Mouse (Mus musculus) heart, embryonic 16.5 days (tissue): ENCODE results near the gene Cdc42. TPM values are rescaled to one million over a fixed set of nuclear protein-coding genes. Genes with fewer than 3 reads are reported as not detected.

Source experiments
- ATAC-seq: fragments of 200-750 bp; cut with Nextera tagmentation; replicated peaks from 2 replicates; pipeline ENCODE4 v1.8.0; 2017; ENCODE audit warnings: moderate number of reproducible peaks; ENCODE audit not compliant: insufficient read depth, low FRiP score; ENCODE audit errors: extremely low read depth
- H3K27ac ChIP-seq: fragments of 300-500 bp; sonication (generic); 2 replicates; pipeline ENCODE4 v1.5.1; 2014; ENCODE audit warnings: mild to moderate bottlenecking, low read length, control low read depth, moderate library complexity
- H3K27me3 ChIP-seq: fragments of 300-500 bp; sonication (generic); 2 replicates; pipeline ENCODE4 v1.6.1; 2014; ENCODE audit warnings: low read length, mixed read lengths; ENCODE audit not compliant: control insufficient read depth, insufficient read depth
- H3K36me3 ChIP-seq: fragments of 300-500 bp; sonication (generic); 2 replicates; pipeline ENCODE4 v1.6.1; 2014; ENCODE audit not compliant: control insufficient read depth, insufficient read depth
- H3K4me1 ChIP-seq: fragments of 300-500 bp; sonication (generic); 2 replicates; pipeline ENCODE4 v1.6.1; 2014; ENCODE audit warnings: low read length, mixed read lengths; ENCODE audit not compliant: control insufficient read depth, insufficient read depth
- H3K4me2 ChIP-seq: fragments of 300-500 bp; sonication (generic); 2 replicates; pipeline ENCODE4 v1.6.1; 2014; ENCODE audit warnings: low read depth, mild to moderate bottlenecking, control low read depth, low read length
- H3K4me3 ChIP-seq: fragments of 300-500 bp; sonication (generic); 2 replicates; pipeline ENCODE4 v1.5.1; 2014; ENCODE audit warnings: mild to moderate bottlenecking, control low read depth, low read length
- H3K9ac ChIP-seq: fragments of 300-500 bp; sonication (generic); 2 replicates; pipeline ENCODE4 v1.6.1; 2014; ENCODE audit warnings: low read length, control low read depth
- H3K9me3 ChIP-seq: fragments of 300-500 bp; sonication (generic); replicated peaks from 2 replicates; pipeline ENCODE4 v1.6.1; 2016; ENCODE audit warnings: low read length; ENCODE audit not compliant: control insufficient read depth
- WGBS: fragments of 180-500 bp; shearing (Covaris S2); extraction: QIAGEN DNeasy Blood & Tissue Kit; methylation state at CpG from one replicate; pipeline ENCODE4 v1.1.7; 2014; 5-methylcytosine and 5-hydroxymethylcytosine counted together
- polyA plus RNA-seq: library from polyadenylated mRNA; unstranded; fragments of >200 nt; fragmentation: Nextera tagmentation; extraction: Ambion mirVana; gene quantifications from 2 replicates; pipeline ENCODE4 v1.2.1, GENCODE M21; 2015

The Cdc42 gene
- polyA plus RNA-seq, 1 experiment from 2014 or later, result 514 TPM

DNA sequence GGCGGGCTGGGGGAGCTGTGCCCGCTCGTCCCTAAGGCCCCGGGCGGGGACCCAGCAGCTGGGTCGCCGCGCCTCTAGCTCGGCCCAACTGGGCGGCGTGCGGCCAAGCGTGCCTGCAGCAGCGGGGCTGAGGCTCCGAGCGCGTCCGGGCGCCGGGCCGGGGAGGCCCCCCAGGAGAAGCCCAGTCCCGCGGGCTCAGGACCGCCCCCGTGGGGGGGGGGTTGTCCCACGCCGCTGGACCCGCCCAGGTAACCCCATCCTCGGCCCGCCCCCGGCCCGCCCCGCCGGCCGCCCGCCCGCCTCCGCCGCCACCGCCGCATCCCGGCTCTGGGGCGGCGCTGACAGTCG, 80.4 kb downstream of the Cdc42 start, which contains the start of gene Wnt4:
Gene Wnt4 (plus strand): TSS at position 324 of the 348 bp plus-strand sequence.
- Histone ChIP-seq H3K4me1 (peaks cover 14% of the 10 kb centered on the region), H3K4me2 (peak within 1 kb of the TSS; percentile 82), H3K27me3 (peaks cover 75% of the 10 kb centered on the region), H3K4me3 (peak within 1 kb of the TSS; percentile 61), H3K9me3 (no peaks in the 10 kb centered on the region), H3K27ac (no peak within 1 kb of the TSS), H3K9ac (peak within 1 kb of the TSS; percentile 62), H3K36me3 (no peaks in the 10 kb centered on the region)
- WGBS, result 0% methylated on average over 22 of the region's 45 CpGs
- ATAC-seq, result peak; percentile 63

DNA sequence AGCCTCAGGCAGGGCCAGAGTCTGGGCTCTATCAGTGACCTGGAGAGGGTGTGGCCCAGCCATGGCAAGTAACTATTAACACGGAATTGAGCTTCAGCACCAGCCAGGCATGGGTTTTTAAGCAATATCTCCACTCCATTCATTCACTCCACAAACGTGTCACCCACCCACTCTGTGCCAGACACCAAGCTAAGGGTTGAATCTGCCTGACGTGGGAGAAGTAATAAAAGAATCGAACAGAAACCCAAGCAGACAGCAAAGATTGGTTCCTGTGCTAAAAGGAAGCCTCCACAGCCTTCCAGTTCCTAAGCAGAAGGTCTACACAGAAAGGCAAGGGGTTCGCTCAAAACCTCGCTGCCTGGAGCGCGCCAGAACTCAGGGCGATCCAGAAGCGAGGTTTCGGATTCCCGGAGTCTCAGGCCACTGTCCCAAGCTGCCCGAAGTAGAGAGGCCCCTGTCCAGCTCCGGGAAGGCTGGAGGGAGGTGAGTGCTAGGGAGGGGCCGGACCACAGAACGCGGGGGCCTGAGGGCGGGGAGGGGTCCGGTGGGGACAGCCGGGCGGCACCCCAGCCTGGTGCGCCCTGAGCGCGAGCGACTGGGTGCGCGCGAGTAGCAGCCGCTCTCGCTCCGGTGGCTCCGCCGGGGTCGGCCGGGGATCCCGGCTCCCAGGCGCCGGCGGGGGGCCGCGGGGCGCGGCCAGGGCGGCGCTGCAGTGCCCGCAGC, 80.9 kb downstream of the Cdc42 start:
- no peak overlapping the region for H3K27ac ChIP-seq
- H3K36me3 ChIP-seq, result no peaks in the 10 kb centered on the region
- peaks cover 14% of the 10 kb centered on the region for H3K4me1 ChIP-seq
- H3K9ac ChIP-seq, result peak overlapping the region; percentile 62
- peak; percentile 23 for ATAC-seq
- H3K9me3 ChIP-seq, result no peaks in the 10 kb centered on the region
- H3K27me3 ChIP-seq, result peaks cover 70% of the 10 kb centered on the region
- H3K4me3 ChIP-seq, result peak overlapping the region; percentile 61
- WGBS, result 3% methylated on average over 38 of the region's 46 CpGs
- peak overlapping the region; percentile 82 for H3K4me2 ChIP-seq

GRCm38 (mm10) chr4:137274304-137274703, 83.2 kb downstream of the Cdc42 start:
- peaks cover 51% of the 10 kb centered on the region for H3K27me3 ChIP-seq

GRCm38 (mm10) chr4:137271856-137272255, 85.7 kb downstream of the Cdc42 start:
- H3K27me3 ChIP-seq, result peaks cover 29% of the 10 kb centered on the region
- no peak overlapping the region for H3K27ac ChIP-seq
- H3K36me3 ChIP-seq, result no peaks in the 10 kb centered on the region
- no peaks in the 10 kb centered on the region for H3K9me3 ChIP-seq
- H3K4me1 ChIP-seq, result peaks cover 10% of the 10 kb centered on the region
- H3K4me2 ChIP-seq, result no peak overlapping the region
- H3K4me3 ChIP-seq, result no peak overlapping the region
- no peak for ATAC-seq
- WGBS, result 63% methylated on average over 8 of the region's 8 CpGs
- H3K9ac ChIP-seq, result no peak overlapping the region

More at GRCm38 (mm10) chr4:137274304-137274703, 83.2 kb downstream of the Cdc42 start:
- WGBS, result 15% methylated on average over 6 of the region's 6 CpGs
- Histone ChIP-seq H3K9ac (no peak overlapping the region), H3K36me3 (no peaks in the 10 kb centered on the region), H3K4me1 (peaks cover 14% of the 10 kb centered on the region), H3K4me3 (no peak overlapping the region), H3K27ac (no peak overlapping the region), H3K4me2 (no peak overlapping the region), H3K9me3 (no peaks in the 10 kb centered on the region)
- ATAC-seq, result no peak

Other genes starting within 250 kb of the Cdc42 start
- 0.65 and 0.71 TPM in 2 replicates for gene Wnt4, start 80.2 kb downstream of the Cdc42 start, polyA plus RNA-seq
- gene Cela3a, start 52.1 kb upstream of the Cdc42 start, polyA plus RNA-seq, result not detected in 2 replicates
- 0.35 TPM in 1 of 2 replicates, not detected in the other for gene Cela3b, start 72.8 kb upstream of the Cdc42 start, polyA plus RNA-seq
- gene 1700013G24Rik, start 95.6 kb upstream of the Cdc42 start, polyA plus RNA-seq, result not detected in 2 replicates
- 52.0 and 56.3 TPM in 2 replicates for gene Hspg2, start 111.0 kb upstream of the Cdc42 start, polyA plus RNA-seq
- 0.41 TPM in 1 of 2 replicates, not detected in the other for gene Ldlrad2, start 216.8 kb upstream of the Cdc42 start, polyA plus RNA-seq
- gene Usp48, start 236.0 kb upstream of the Cdc42 start, polyA plus RNA-seq, result 32.5 and 34.8 TPM in 2 replicates